Mouse (Mus musculus) bone marrow macrophage, adult 2 months (primary cell): ENCODE data around the gene Fanca. TPM values are rescaled to one million over a fixed set of nuclear protein-coding genes. Genes with fewer than 3 reads are reported as not detected.
A peak's percentile ranks its signal among the peaks of the same experiment; 100 is the strongest.

Source experiments
- H3K27ac ChIP-seq: 2 replicates; pipeline ENCODE4 v1.5.1; 2012; ENCODE audit warnings: low read depth, low read length; ENCODE audit not compliant: insufficient read depth
- H3K4me1 ChIP-seq: 2 replicates; pipeline ENCODE4 v1.6.1; 2012; ENCODE audit warnings: low read length; ENCODE audit not compliant: control insufficient read depth, insufficient read depth
- H3K4me3 ChIP-seq: 2 replicates; pipeline ENCODE4 v1.5.1; 2012; ENCODE audit warnings: mild to moderate bottlenecking, low read length, moderate library complexity; ENCODE audit not compliant: insufficient read depth
- CTCF ChIP-seq: IDR thresholded peaks from 2 replicates; pipeline ENCODE4 v1.5.1; 2012; ENCODE audit warnings: low read depth, mild to moderate bottlenecking, low read length, moderate library complexity
- POLR2A ChIP-seq: IDR thresholded peaks from 2 replicates; pipeline ENCODE4 v1.6.1; 2012; ENCODE audit warnings: mild to moderate bottlenecking, low read depth, low read length, borderline replicate concordance
- polyA plus RNA-seq: library from polyadenylated mRNA; stranded (reverse); fragments of >200 nt; gene quantifications from 2 replicates; pipeline ENCODE4 v1.2.4, GENCODE M21; 2012; ENCODE audit not compliant: missing spikeins, insufficient read depth, insufficient read length

The Fanca gene
- polyA plus RNA-seq, 1 experiment, result 13.6 TPM

DNA sequence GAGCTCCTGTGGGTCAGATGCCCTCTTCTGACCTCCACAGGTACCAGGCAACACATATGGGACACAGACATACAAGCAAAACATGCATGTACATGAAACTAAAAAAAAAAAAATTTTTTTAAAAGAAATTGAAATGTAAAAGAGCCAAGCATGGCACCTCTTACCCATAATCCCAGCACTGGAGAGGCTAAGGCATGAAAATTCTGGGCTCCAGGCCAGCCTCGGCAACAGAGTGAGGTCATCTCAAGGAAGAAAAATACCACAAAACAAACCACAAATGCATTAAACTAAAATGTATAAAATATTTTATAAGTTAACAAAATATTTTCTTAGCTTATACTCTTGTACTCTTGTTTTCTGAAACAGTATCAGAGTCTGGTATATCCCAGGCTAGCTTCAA, 97.5 kb downstream of the Fanca start:
- TF ChIP-seq POLR2A (no peak), CTCF (no peak)
- H3K4me1 ChIP-seq, result peaks cover 6% of the 10 kb centered on the region
- peak overlapping the region; percentile 53 for H3K27ac ChIP-seq
- H3K4me3 ChIP-seq, result no peak overlapping the region

Other genes with a start within 250 kb of the Fanca start
- 1,467 and 1,640 TPM in 2 replicates for gene Rpl13, start 216.2 kb downstream of the Fanca start, polyA plus RNA-seq
- not detected in 2 replicates for gene Cpne7, start 201.2 kb downstream of the Fanca start, polyA plus RNA-seq
- not detected in 2 replicates for gene Sult5a1, start 160.3 kb downstream of the Fanca start, polyA plus RNA-seq
- not detected in 2 replicates for gene Dpep1, start 132.3 kb downstream of the Fanca start, polyA plus RNA-seq
- gene Chmp1a, start 105.8 kb downstream of the Fanca start, polyA plus RNA-seq, result 97.2 and 102 TPM in 2 replicates
- 0.87 and 1.4 TPM in 2 replicates for gene Spata33, start 105.7 kb downstream of the Fanca start, polyA plus RNA-seq
- gene Cdk10, start 93.7 kb downstream of the Fanca start, polyA plus RNA-seq, result 35.5 and 36.1 TPM in 2 replicates
- gene Spata2l, start 82.3 kb downstream of the Fanca start, polyA plus RNA-seq, result 8.2 and 11.2 TPM in 2 replicates
- gene Zfp276, start 64.4 kb downstream of the Fanca start, polyA plus RNA-seq, result 16.2 and 17.1 TPM in 2 replicates
- 42.6 and 43.7 TPM in 2 replicates for gene Vps9d1, start 64.2 kb downstream of the Fanca start, polyA plus RNA-seq
- gene Spire2, start 14.1 kb upstream of the Fanca start, polyA plus RNA-seq, result not detected in 2 replicates
- 218 and 244 TPM in 2 replicates for gene Tcf25, start 55.2 kb upstream of the Fanca start, polyA plus RNA-seq
- gene Mc1r, start 88.5 kb upstream of the Fanca start, polyA plus RNA-seq, result not detected in 2 replicates
- not detected in 2 replicates for gene Tubb3, start 92.8 kb upstream of the Fanca start, polyA plus RNA-seq
- 25.8 and 30.8 TPM in 2 replicates for gene Def8, start 105.0 kb upstream of the Fanca start, polyA plus RNA-seq
- 22.7 and 26.7 TPM in 2 replicates for gene Afg3l1, start 159.3 kb upstream of the Fanca start, polyA plus RNA-seq
- not detected in 2 replicates for gene Dbndd1, start 196.9 kb upstream of the Fanca start, polyA plus RNA-seq
- 16.3 and 17.4 TPM in 2 replicates for gene Gas8, start 200.3 kb upstream of the Fanca start, polyA plus RNA-seq